Mouse (Mus musculus): ENCODE data around the gene Gm21739. TPM values are rescaled to one million over a fixed set of nuclear protein-coding genes. Genes with fewer than 3 reads are reported as not detected.
"Not testable (repeated sequence)": the region's sequence is repeated elsewhere in the genome, so short reads cannot be mapped to it uniquely, and the experiment has no call there.

The Gm21739 gene
- polyA plus RNA-seq (2012; rRNA removed), result not detected in 2 replicates

DNA sequence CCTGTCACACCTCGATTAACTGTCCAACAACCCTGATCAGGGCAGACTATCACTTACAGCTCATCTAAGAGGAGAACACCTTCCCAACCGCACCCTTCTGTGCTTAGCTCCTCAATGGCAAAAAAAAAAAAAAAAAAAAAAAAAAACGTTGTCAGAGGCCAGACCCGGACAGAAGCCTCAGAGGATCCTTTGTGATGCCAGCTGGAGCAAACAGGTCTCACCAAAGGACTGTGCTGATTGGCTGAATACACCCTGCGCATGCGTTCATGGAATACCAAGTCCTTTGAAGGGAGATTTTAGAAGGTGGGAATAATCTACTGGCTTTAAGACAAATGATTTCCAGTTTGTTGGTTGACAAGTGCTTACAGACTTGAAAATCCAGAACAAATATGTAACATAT is at the start of gene Gm21739:
Gm21739 (minus strand) TSS at position 101 of the 400 bp plus-strand sequence.
- H3K4me3 ChIP-seq (ENCODE audit: insufficient read depth, low read length); H3K27ac ChIP-seq (ENCODE audit: insufficient read depth, low read length); H3K4me1 ChIP-seq (ENCODE audit: control insufficient read depth, insufficient read depth, low read length): not testable (repeated sequence)
